Mouse (Mus musculus): Measurements from ENCODE around the gene Spryd3.

- TF ChIP-seq POLR2A (IDR thresholded peaks at IDR 0.05; ENCODE audit: low read depth, low read length) (no peak), CTCF (IDR thresholded peaks at IDR 0.05; ENCODE audit: borderline replicate concordance, insufficient read depth, low read length) (no peak)
Measured at GRCm38 (mm10) chr15:102156836-102157235, 20.8 kb upstream of the Spryd3 start.

Data from embryonic fibroblast, embryonic 13.5 days (primary cell).